Mouse (Mus musculus): ENCODE data around the gene Gm1604a. TPM values are rescaled to one million over a fixed set of nuclear protein-coding genes. Genes with fewer than 3 reads are reported as not detected.

Gm1604a gene
- 0.17 and 0.36 TPM in 2 replicates for polyA plus RNA-seq (2012; ENCODE audit: low replicate concordance)

GRCm38 (mm10) chr17:7025257-7025656 lies at the start of gene Gm1604a:
Gm1604a (plus strand) TSS chr17:7025568.

GRCm38 (mm10) chr17:6978287-6979248 lies 46.8 kb upstream of the Gm1604a start, which contains the start of gene Gm49721:
Gm49721 (plus strand) TSS chr17:6978904.

Other genes with a start within 250 kb of the Gm1604a start
- gene Ezr, start 242.8 kb upstream of the Gm1604a start, polyA plus RNA-seq (2012; ENCODE audit: low replicate concordance), result 515 and 526 TPM in 2 replicates
- gene Rsph3b, start 76.9 kb upstream of the Gm1604a start, polyA plus RNA-seq (2012; ENCODE audit: low replicate concordance), result 12.8 and 21.5 TPM in 2 replicates
- 7.1 TPM in 2 replicates for gene Tagap1, start 64.4 kb upstream of the Gm1604a start, polyA plus RNA-seq (2012; ENCODE audit: low replicate concordance)
- gene Rnaset2b, start 54.9 kb upstream of the Gm1604a start, polyA plus RNA-seq (2012; ENCODE audit: low replicate concordance), result 13.1 and 692 TPM in 2 replicates
- gene Gm49721, start 46.7 kb upstream of the Gm1604a start, polyA plus RNA-seq (2012; ENCODE audit: low replicate concordance), result 0.13 TPM in 1 of 2 replicates, not detected in the other
- gene Rps6ka2, start 144.5 kb downstream of the Gm1604a start, polyA plus RNA-seq (2012; ENCODE audit: low replicate concordance), result 0.49 and 1.5 TPM in 2 replicates

Measured in hematopoietic multipotent progenitor cell, adult 10-12 weeks (in vitro differentiated cells).